Mouse (Mus musculus) ES-Bruce4 (cell line): ENCODE measurements around the gene Mvp. TPM values are rescaled to one million over a fixed set of nuclear protein-coding genes. Genes with fewer than 3 reads are reported as not detected.

Experiments used
- H3K27ac ChIP-seq: 2 replicates; pipeline ENCODE4 v1.5.1; 2012; ENCODE audit warnings: low read length, inconsistent platforms; ENCODE audit not compliant: insufficient read depth
- H3K27me3 ChIP-seq: 2 replicates; pipeline ENCODE4 v1.6.1; 2012; ENCODE audit warnings: mild to moderate bottlenecking, low read length, inconsistent platforms; ENCODE audit not compliant: control insufficient read depth, poor library complexity, insufficient read depth, severe bottlenecking
- H3K36me3 ChIP-seq: 2 replicates; pipeline ENCODE4 v1.6.1; 2012; ENCODE audit warnings: inconsistent platforms, mild to moderate bottlenecking, low read length, moderate library complexity; ENCODE audit not compliant: control insufficient read depth, poor library complexity, insufficient read depth, severe bottlenecking
- H3K4me1 ChIP-seq: one replicate; pipeline ENCODE4 v1.8.1; 2011; ENCODE audit warnings: low read length; ENCODE audit not compliant: control insufficient read depth, insufficient read depth
- H3K4me3 ChIP-seq: 2 replicates; pipeline ENCODE4 v1.5.1; 2011; ENCODE audit warnings: low read depth, mild to moderate bottlenecking, low read length
- H3K9ac ChIP-seq: 2 replicates; pipeline ENCODE4 v1.6.1; 2012; ENCODE audit warnings: low read depth, mild to moderate bottlenecking, inconsistent platforms; ENCODE audit not compliant: poor library complexity, severe bottlenecking
- H3K9me3 ChIP-seq: replicated peaks from 2 replicates; pipeline ENCODE4 v1.6.1; 2012; ENCODE audit warnings: mild to moderate bottlenecking, low read length, inconsistent platforms; ENCODE audit not compliant: control insufficient read depth, poor library complexity, insufficient read depth, severe bottlenecking
- CTCF ChIP-seq: IDR thresholded peaks from one replicate; pipeline ENCODE4 v1.8.1; 2011; ENCODE audit warnings: low read depth, low read length
- EP300 ChIP-seq: IDR thresholded peaks from 2 replicates; pipeline ENCODE4 v1.6.1; 2011; ENCODE audit warnings: low read depth, low read length; ENCODE audit not compliant: insufficient read depth
- POLR2A ChIP-seq: IDR thresholded peaks from one replicate; pipeline ENCODE4 v1.8.1; 2011; ENCODE audit warnings: low read length; ENCODE audit not compliant: insufficient read depth
- polyA plus RNA-seq: library from polyadenylated mRNA; stranded (reverse); fragments of >200 nt; gene quantifications from 2 replicates; pipeline ENCODE4 v1.2.4, GENCODE M21; 2011; ENCODE audit warnings: low read depth; ENCODE audit not compliant: missing spikeins, insufficient read depth, insufficient read length

Mvp gene
- polyA plus RNA-seq, 1 experiment = 17.9 TPM

GRCm38 (mm10) chr7:126955125-126955524, 59.3 kb downstream of the Mvp start:
- H3K9me3 ChIP-seq = no peaks in the 10 kb centered on the region
- no peaks in the 10 kb centered on the region for H3K36me3 ChIP-seq
- no peaks in the 10 kb centered on the region for H3K27me3 ChIP-seq
- TF ChIP-seq POLR2A = no peak
- no peak for TF ChIP-seq EP300
- TF ChIP-seq CTCF = no peak
- H3K4me3 ChIP-seq = no peak overlapping the region
- no peak overlapping the region for H3K27ac ChIP-seq
- H3K9ac ChIP-seq = no peak overlapping the region
- H3K4me1 ChIP-seq = no peaks in the 10 kb centered on the region

GRCm38 (mm10) chr7:126952646-126953045, 61.8 kb downstream of the Mvp start:
- TF ChIP-seq CTCF = no peak
- no peak for TF ChIP-seq EP300
- TF ChIP-seq POLR2A = no peak
- Histone ChIP-seq H3K9ac (no peak overlapping the region), H3K4me3 (no peak overlapping the region), H3K9me3 (no peaks in the 10 kb centered on the region), H3K4me1 (no peaks in the 10 kb centered on the region), H3K36me3 (no peaks in the 10 kb centered on the region), H3K27me3 (no peaks in the 10 kb centered on the region), H3K27ac (no peak overlapping the region)

GRCm38 (mm10) chr7:126951741-126952140, 62.7 kb downstream of the Mvp start:
- Histone ChIP-seq H3K9me3 (no peaks in the 10 kb centered on the region), H3K27me3 (no peaks in the 10 kb centered on the region), H3K4me1 (no peaks in the 10 kb centered on the region), H3K36me3 (no peaks in the 10 kb centered on the region), H3K4me3 (no peak overlapping the region), H3K9ac (no peak overlapping the region), H3K27ac (no peak overlapping the region)
- TF ChIP-seq EP300 (no peak), POLR2A (no peak), CTCF (no peak)

GRCm38 (mm10) chr7:126950647-126951615, 63.5 kb downstream of the Mvp start:
- Histone ChIP-seq H3K27me3 (no peaks in the 10 kb centered on the region), H3K9me3 (no peaks in the 10 kb centered on the region)

GRCm38 (mm10) chr7:126949793-126950646, 64.4 kb downstream of the Mvp start, which contains the start of gene Sez6l2:
TSS of gene Sez6l2 (plus strand) at chr7:126950563.
- H3K9ac ChIP-seq = peak within 1 kb of the TSS; percentile 13
- no peak for TF ChIP-seq CTCF
- TF ChIP-seq EP300 = no peak
- no peak for TF ChIP-seq POLR2A
- no peaks in the 10 kb centered on the region for H3K27me3 ChIP-seq
- H3K4me1 ChIP-seq = no peaks in the 10 kb centered on the region
- no peak within 1 kb of the TSS for H3K27ac ChIP-seq
- peak within 1 kb of the TSS; percentile 48 for H3K4me3 ChIP-seq
- H3K9me3 ChIP-seq = no peaks in the 10 kb centered on the region
- H3K36me3 ChIP-seq = no peaks in the 10 kb centered on the region

More at GRCm38 (mm10) chr7:126950647-126951615, 63.5 kb downstream of the Mvp start:
- H3K4me3 ChIP-seq = peak overlapping the region; percentile 22
- H3K9ac ChIP-seq = no peak overlapping the region
- TF ChIP-seq CTCF = no peak
- H3K27ac ChIP-seq = no peak overlapping the region
- H3K4me1 ChIP-seq = no peaks in the 10 kb centered on the region
- H3K36me3 ChIP-seq = no peaks in the 10 kb centered on the region
